Mouse (Mus musculus): Measurements from ENCODE around the gene Commd6. TPM values are rescaled to one million over a fixed set of nuclear protein-coding genes. Genes with fewer than 3 reads are reported as not detected.
"Not testable (repeated sequence)": the region's sequence is repeated elsewhere in the genome, so short reads cannot be mapped to it uniquely, and the experiment has no call there.

Gene Commd6
- polyA plus RNA-seq, 1 experiment: 11.1 TPM

- no peak overlapping the region for H3K4me3 ChIP-seq (ENCODE audit: control insufficient read depth, low read depth, low read length)
- TF ChIP-seq CTCF (IDR thresholded peaks at IDR 0.05; ENCODE audit: control insufficient read depth, insufficient read depth, insufficient replicate concordance, low read depth, low read length) (no peak), POLR2A (IDR thresholded peaks at IDR 0.05; ENCODE audit: control insufficient read depth, low read depth, low read length) (no peak)
- H3K27me3 ChIP-seq (ENCODE audit: control insufficient read depth, insufficient read depth, low read length): no peaks in the 10 kb centered on the region
- no peaks in the 10 kb centered on the region for H3K4me1 ChIP-seq (ENCODE audit: control insufficient read depth, insufficient read depth, low read length)
- H3K36me3 ChIP-seq (ENCODE audit: control insufficient read depth, insufficient read depth, low read length): no peaks in the 10 kb centered on the region
- H3K27ac ChIP-seq (ENCODE audit: control insufficient read depth, insufficient read depth, low read depth, low read length): no peak overlapping the region
Observed at GRCm38 (mm10) chr14:101595301-101596080, 45.0 kb downstream of the Commd6 start.

- H3K4me1 ChIP-seq (ENCODE audit: control insufficient read depth, insufficient read depth, low read length): no peaks in the 10 kb centered on the region
- TF ChIP-seq CTCF (IDR thresholded peaks at IDR 0.05; ENCODE audit: control insufficient read depth, insufficient read depth, insufficient replicate concordance, low read depth, low read length) (no peak), POLR2A (IDR thresholded peaks at IDR 0.05; ENCODE audit: control insufficient read depth, low read depth, low read length) (no peak)
- no peak overlapping the region for H3K27ac ChIP-seq (ENCODE audit: control insufficient read depth, insufficient read depth, low read depth, low read length)
- H3K4me3 ChIP-seq (ENCODE audit: control insufficient read depth, low read depth, low read length): no peak overlapping the region
- no peaks in the 10 kb centered on the region for H3K27me3 ChIP-seq (ENCODE audit: control insufficient read depth, insufficient read depth, low read length)
- no peaks in the 10 kb centered on the region for H3K36me3 ChIP-seq (ENCODE audit: control insufficient read depth, insufficient read depth, low read length)
Observed at GRCm38 (mm10) chr14:101594001-101594400, 46.5 kb downstream of the Commd6 start.

GRCm38 (mm10) chr14:101593340-101593739 lies 47.1 kb downstream of the Commd6 start:
- Histone ChIP-seq H3K4me3 (ENCODE audit: control insufficient read depth, low read depth, low read length) (no peak overlapping the region), H3K27ac (ENCODE audit: control insufficient read depth, insufficient read depth, low read depth, low read length) (no peak overlapping the region), H3K4me1 (ENCODE audit: control insufficient read depth, insufficient read depth, low read length) (no peaks in the 10 kb centered on the region), H3K27me3 (ENCODE audit: control insufficient read depth, insufficient read depth, low read length) (no peaks in the 10 kb centered on the region), H3K36me3 (ENCODE audit: control insufficient read depth, insufficient read depth, low read length) (no peaks in the 10 kb centered on the region)
- TF ChIP-seq POLR2A (IDR thresholded peaks at IDR 0.05; ENCODE audit: control insufficient read depth, low read depth, low read length) (no peak), CTCF (IDR thresholded peaks at IDR 0.05; ENCODE audit: control insufficient read depth, insufficient read depth, insufficient replicate concordance, low read depth, low read length) (no peak)

- H3K4me1 ChIP-seq (ENCODE audit: control insufficient read depth, insufficient read depth, low read length): no peaks in the 10 kb centered on the region; the same call in 1 of the 2 replicates
- no peaks in the 10 kb centered on the region for H3K27me3 ChIP-seq (ENCODE audit: control insufficient read depth, insufficient read depth, low read length)
- H3K4me3 ChIP-seq (ENCODE audit: control insufficient read depth, low read depth, low read length): no peak overlapping the region
- TF ChIP-seq POLR2A (IDR thresholded peaks at IDR 0.05; ENCODE audit: control insufficient read depth, low read depth, low read length) (no peak), CTCF (IDR thresholded peaks at IDR 0.05; ENCODE audit: control insufficient read depth, insufficient read depth, insufficient replicate concordance, low read depth, low read length) (no peak)
- H3K36me3 ChIP-seq (ENCODE audit: control insufficient read depth, insufficient read depth, low read length): no peaks in the 10 kb centered on the region
- no peak overlapping the region for H3K27ac ChIP-seq (ENCODE audit: control insufficient read depth, insufficient read depth, low read depth, low read length)
Observed at GRCm38 (mm10) chr14:101591101-101591500, 49.4 kb downstream of the Commd6 start.

GRCm38 (mm10) chr14:101588209-101588991 lies 52.1 kb downstream of the Commd6 start:
- H3K27ac ChIP-seq (ENCODE audit: control insufficient read depth, insufficient read depth, low read depth, low read length); H3K4me1 ChIP-seq (ENCODE audit: control insufficient read depth, insufficient read depth, low read length); H3K4me3 ChIP-seq (ENCODE audit: control insufficient read depth, low read depth, low read length): not testable (repeated sequence)

GRCm38 (mm10) chr14:101587366-101588040 lies 53.0 kb downstream of the Commd6 start:
- H3K27ac ChIP-seq (ENCODE audit: control insufficient read depth, insufficient read depth, low read depth, low read length); H3K27me3 ChIP-seq (ENCODE audit: control insufficient read depth, insufficient read depth, low read length); H3K4me3 ChIP-seq (ENCODE audit: control insufficient read depth, low read depth, low read length); H3K36me3 ChIP-seq (ENCODE audit: control insufficient read depth, insufficient read depth, low read length); H3K4me1 ChIP-seq (ENCODE audit: control insufficient read depth, insufficient read depth, low read length): not testable (repeated sequence)

More at GRCm38 (mm10) chr14:101588209-101588991, 52.1 kb downstream of the Commd6 start:
- H3K36me3 ChIP-seq (ENCODE audit: control insufficient read depth, insufficient read depth, low read length); H3K27me3 ChIP-seq (ENCODE audit: control insufficient read depth, insufficient read depth, low read length): not testable (repeated sequence)

- H3K27ac ChIP-seq (ENCODE audit: control insufficient read depth, insufficient read depth, low read depth, low read length): no peak overlapping the region
- H3K4me3 ChIP-seq (ENCODE audit: control insufficient read depth, low read depth, low read length): no peak overlapping the region
- no peaks in the 10 kb centered on the region; the same call in 1 of the 2 replicates for H3K4me1 ChIP-seq (ENCODE audit: control insufficient read depth, insufficient read depth, low read length)
- no peaks in the 10 kb centered on the region for H3K36me3 ChIP-seq (ENCODE audit: control insufficient read depth, insufficient read depth, low read length)
- H3K27me3 ChIP-seq (ENCODE audit: control insufficient read depth, insufficient read depth, low read length): no peaks in the 10 kb centered on the region
- TF ChIP-seq POLR2A (IDR thresholded peaks at IDR 0.05; ENCODE audit: control insufficient read depth, low read depth, low read length) (no peak), CTCF (IDR thresholded peaks at IDR 0.05; ENCODE audit: control insufficient read depth, insufficient read depth, insufficient replicate concordance, low read depth, low read length) (no peak)
Observed at GRCm38 (mm10) chr14:101586096-101586495, 54.4 kb downstream of the Commd6 start.

Other genes with a start within 250 kb of the Commd6 start
- gene Tbc1d4, start 31.5 kb downstream of the Commd6 start, polyA plus RNA-seq (2012; rRNA removed): 2.0 and 2.2 TPM in 2 replicates
- gene Uchl3, start 13.3 kb upstream of the Commd6 start, polyA plus RNA-seq (2012; rRNA removed): 114 and 130 TPM in 2 replicates
- gene Gm9922, start 89.1 kb upstream of the Commd6 start, polyA plus RNA-seq (2012; rRNA removed): 0.48 TPM in 1 of 2 replicates, not detected in the other
- 1.7 and 2.3 TPM in 2 replicates for gene Lmo7, start 89.3 kb upstream of the Commd6 start, polyA plus RNA-seq (2012; rRNA removed)